In the genomic region with DNA sequence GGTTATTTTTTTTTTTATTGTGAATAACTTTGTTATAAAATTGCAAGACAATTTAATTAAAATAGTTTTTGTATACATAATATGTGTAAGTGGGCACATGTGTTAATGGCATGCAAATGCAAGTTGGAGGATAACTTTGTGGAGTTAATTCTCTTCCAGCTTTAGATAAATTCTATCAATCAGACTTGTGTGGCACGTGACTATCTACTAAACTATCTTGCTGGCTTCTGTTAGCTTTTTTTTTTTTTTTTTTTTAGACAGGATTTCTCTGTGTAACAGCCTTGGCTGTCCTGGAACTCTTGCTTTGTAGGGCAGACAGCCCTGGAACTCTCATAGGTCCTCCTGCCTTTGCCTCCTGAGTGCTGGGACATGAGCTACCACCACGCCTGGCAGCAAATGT, we compare ENCODE assay signal across 1 mouse cellular context.
A peak's percentile ranks its signal among the peaks of the same experiment; 100 is the strongest.
TF ChIP-seq lines count a peak whose summit lies in the region.

No protein-coding gene starts in this region.

TF ChIP-seq in MEL, 35 proteins besides CTCF, POLR2A, EP300 and RAD21 (continued from another document):
- TF ChIP-seq ZMIZ1 (IDR thresholded peaks at IDR 0.05; ENCODE audit: low read depth, low read length) = no peak
- TF ChIP-seq MAZ (IDR thresholded peaks at IDR 0.05; ENCODE audit: low read depth, low read length) = no peak
- TF ChIP-seq MAX (IDR thresholded peaks at IDR 0.05; ENCODE audit: low read length) = no peak
- TF ChIP-seq NRF1 (IDR thresholded peaks at IDR 0.05; ENCODE audit: insufficient read depth, low read depth, low read length, poor library complexity, severe bottlenecking) = no peak
- no peak for TF ChIP-seq POLR2AphosphoS2 (IDR thresholded peaks at IDR 0.05; ENCODE audit: low read length)
- no peak for TF ChIP-seq TBP (IDR thresholded peaks at IDR 0.05; ENCODE audit: low read depth, low read length)
- TF ChIP-seq ETS1 (IDR thresholded peaks at IDR 0.05; ENCODE audit: low read depth, low read length) = no peak
- TF ChIP-seq GABPA (IDR thresholded peaks at IDR 0.05; ENCODE audit: low read depth, low read length) = no peak
- TF ChIP-seq SMC3 (IDR thresholded peaks at IDR 0.05; ENCODE audit: low read depth, low read length) = no peak
- no peak for TF ChIP-seq MAFK (IDR thresholded peaks at IDR 0.05; ENCODE audit: borderline replicate concordance, low read depth, low read length)
- peak; percentile 72; the same call in 1 of the 2 replicates for TF ChIP-seq USF1 (IDR thresholded peaks at IDR 0.05; ENCODE audit: low read depth, low read length)
- no peak for TF ChIP-seq ELF1 (IDR thresholded peaks at IDR 0.05; ENCODE audit: low read depth, low read length)
- no peak for TF ChIP-seq KAT2A (conservative IDR thresholded peaks at IDR 0.05; ENCODE audit: low read depth, low read length)
- TF ChIP-seq UBTF (IDR thresholded peaks at IDR 0.05; ENCODE audit: borderline replicate concordance, insufficient read depth, low read depth, low read length) = no peak
- no peak for TF ChIP-seq NELFE (IDR thresholded peaks at IDR 0.05; ENCODE audit: low read depth, low read length)
- TF ChIP-seq JUND (IDR thresholded peaks at IDR 0.05; ENCODE audit: low read depth, low read length) = no peak
- peak; percentile 57; the same call in 1 of the 2 replicates for TF ChIP-seq BHLHE40 (IDR thresholded peaks at IDR 0.05; ENCODE audit: borderline replicate concordance, low read depth, low read length)
- no peak for TF ChIP-seq GATA1 (IDR thresholded peaks at IDR 0.05; ENCODE audit: low read depth, low read length)
- TF ChIP-seq POLR2AphosphoS5 (IDR thresholded peaks at IDR 0.05; ENCODE audit: borderline replicate concordance, low read depth, low read length) = no peak
- TF ChIP-seq RCOR1 (IDR thresholded peaks at IDR 0.05; ENCODE audit: low read depth, low read length) = no peak
- TF ChIP-seq MYC (IDR thresholded peaks at IDR 0.05; ENCODE audit: low read depth, low read length) = no peak
- peak; percentile 72 for TF ChIP-seq ZNF384 (IDR thresholded peaks at IDR 0.05; ENCODE audit: low read depth, low read length)
TF ChIP-seq in MEL: peak in this region for 3.
